Mouse (Mus musculus) heart, adult 2 months (tissue): ENCODE measurements around the gene Gpr137c.

Source experiments
- CTCF ChIP-seq: fragments of 200-600 bp; IDR thresholded peaks from 2 replicates; pipeline ENCODE4 v1.8.1; 2022; ENCODE audit warnings: antibody characterized with exemption, mild to moderate bottlenecking, moderate library complexity
- POLR2A ChIP-seq: fragments of 200-500 bp; IDR thresholded peaks from 2 replicates; pipeline ENCODE4 v1.6.1; 2011; ENCODE audit warnings: mild to moderate bottlenecking, low read depth, low read length, control low read depth; ENCODE audit not compliant: insufficient read depth

DNA sequence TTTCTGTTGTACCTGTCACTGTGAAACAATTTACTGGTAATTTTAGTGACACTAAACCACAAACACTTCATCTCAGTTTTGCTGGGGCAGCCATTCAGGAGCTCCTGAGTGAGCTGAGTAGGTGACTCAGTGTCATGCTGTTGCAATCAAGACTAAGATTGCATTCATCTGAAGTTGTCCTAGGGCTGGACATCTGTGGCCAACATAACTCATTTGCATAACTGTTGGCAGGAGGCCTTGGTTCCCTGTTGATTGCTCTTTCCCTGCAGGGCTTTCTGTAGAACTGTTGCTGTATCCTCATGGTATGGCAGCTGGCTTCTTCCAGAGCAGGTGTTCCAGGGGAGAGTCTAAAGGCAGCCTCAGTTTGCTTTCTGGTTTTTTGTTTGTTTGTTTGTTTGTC lies 106.0 kb downstream of the Gpr137c start:
- no peak for TF ChIP-seq CTCF
- no peak for TF ChIP-seq POLR2A
